Mouse (Mus musculus) bone marrow, adult 2 months (tissue): ENCODE measurements around the gene Sergef.

Source experiments
- CTCF ChIP-seq: fragments of 200-500 bp; IDR thresholded peaks from 2 replicates; pipeline ENCODE4 v1.5.1; 2011; ENCODE audit warnings: low read length, control low read depth; ENCODE audit not compliant: control insufficient read depth, insufficient read depth
- POLR2A ChIP-seq: fragments of 200-500 bp; IDR thresholded peaks from 2 replicates; pipeline ENCODE4 v1.6.1; 2011; ENCODE audit warnings: low read depth, mild to moderate bottlenecking, control low read depth, low read length, borderline replicate concordance; ENCODE audit not compliant: control insufficient read depth

DNA sequence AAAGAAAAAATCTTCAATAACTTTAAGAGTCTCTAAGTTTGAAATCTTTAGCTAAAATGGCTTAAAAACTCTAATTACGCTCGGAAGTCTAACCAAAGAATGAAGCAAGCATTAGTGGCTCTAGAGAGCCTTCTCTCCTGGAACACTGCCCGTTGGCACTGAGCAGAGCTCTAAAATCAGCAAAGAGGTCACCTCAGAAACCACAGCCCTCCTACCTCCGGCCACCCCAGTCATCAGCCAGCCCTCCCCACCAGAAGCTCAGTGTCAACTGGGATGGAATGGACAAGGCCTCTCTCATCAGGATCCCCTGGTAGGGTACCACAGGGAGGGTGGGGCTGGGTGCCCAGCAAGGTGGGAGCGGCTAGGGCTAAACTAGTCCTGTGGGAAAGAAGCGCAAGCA, 80.0 kb downstream of the Sergef start:
- no peak for TF ChIP-seq CTCF
- TF ChIP-seq POLR2A = no peak
